Mouse (Mus musculus): ENCODE data around the gene L3mbtl4.
A peak's percentile ranks its signal among the peaks of the same experiment; 100 is the strongest.
"Not testable (repeated sequence)": the region's sequence is repeated elsewhere in the genome, so short reads cannot be mapped to it uniquely, and the experiment has no call there.

The L3mbtl4 gene

DNA sequence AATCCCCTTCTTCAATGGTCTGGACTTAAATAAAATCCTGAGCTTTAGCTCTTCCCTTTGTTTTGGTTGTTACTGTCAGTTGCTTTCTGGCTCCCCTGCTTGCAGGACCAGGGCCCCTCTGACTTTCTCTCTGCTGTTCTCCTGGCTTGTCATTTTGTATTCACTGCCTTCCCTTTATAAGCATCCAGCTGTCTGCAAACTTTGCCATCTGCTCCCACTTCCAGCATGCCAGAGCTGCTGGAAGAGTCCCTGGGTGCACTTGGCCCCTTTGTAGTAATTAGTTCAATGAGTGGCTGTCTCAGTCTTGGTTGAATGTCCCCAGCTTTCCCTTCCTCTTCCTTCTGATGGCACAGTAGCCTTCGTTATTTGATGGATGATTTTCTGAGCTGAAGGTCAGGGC, 132.4 kb downstream of the L3mbtl4 start:
- DNase-seq = no peak

DNA sequence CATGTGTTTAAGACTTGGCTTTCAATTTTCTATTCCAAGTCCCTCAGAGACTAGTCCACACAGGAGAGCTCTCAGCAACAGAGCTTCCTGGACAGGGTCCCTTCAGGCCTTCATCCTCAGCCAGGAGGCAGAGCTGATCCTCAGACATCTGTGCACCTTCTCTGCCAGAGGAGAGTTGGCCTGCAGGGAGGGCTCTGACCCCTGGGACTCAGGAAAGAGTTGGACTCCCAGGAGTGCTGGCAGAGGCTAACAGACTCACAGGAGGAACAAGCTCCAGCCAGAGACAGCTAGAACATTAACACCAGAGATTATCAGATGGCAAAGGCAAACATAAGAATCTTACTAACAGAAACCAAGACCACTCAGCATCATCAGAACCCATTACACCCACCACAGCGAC, 133.5 kb downstream of the L3mbtl4 start:
- DNase-seq = not testable (repeated sequence)

- no peak for DNase-seq
Observed at GRCm38 (mm10) chr17:68422663-68423498, 149.3 kb downstream of the L3mbtl4 start.

GRCm38 (mm10) chr17:68433576-68433975, 160.0 kb downstream of the L3mbtl4 start:
- DNase-seq = no peak

- no peak for DNase-seq
Observed at GRCm38 (mm10) chr17:68450921-68451320, 177.3 kb downstream of the L3mbtl4 start.

- DNase-seq = no peak
Observed at GRCm38 (mm10) chr17:68461471-68461870, 187.9 kb downstream of the L3mbtl4 start.

- DNase-seq = no peak
Observed at GRCm38 (mm10) chr17:68467311-68467710, 193.7 kb downstream of the L3mbtl4 start.

GRCm38 (mm10) chr17:68490065-68490691, 216.6 kb downstream of the L3mbtl4 start:
- DNase-seq = no peak

DNA sequence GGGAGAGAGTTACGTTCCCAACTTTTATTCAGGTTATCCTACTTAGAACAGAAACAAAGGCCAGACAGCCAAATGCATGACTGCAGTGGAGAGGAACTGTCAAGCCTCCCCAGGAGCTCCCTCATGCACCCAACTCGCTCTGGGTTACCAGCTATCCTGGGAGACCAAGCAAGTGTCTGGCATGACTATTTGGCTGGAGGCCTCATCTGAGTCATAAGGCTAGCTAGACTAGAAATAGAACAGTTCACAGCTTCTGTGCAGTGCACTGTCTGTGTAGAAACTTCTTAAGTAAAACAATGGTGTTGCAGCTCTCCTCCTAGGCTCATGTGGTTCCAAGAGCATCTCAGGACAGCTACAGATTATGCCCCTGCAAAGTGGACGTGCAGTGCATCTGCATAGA, 218.6 kb downstream of the L3mbtl4 start:
- no peak for DNase-seq

DNA sequence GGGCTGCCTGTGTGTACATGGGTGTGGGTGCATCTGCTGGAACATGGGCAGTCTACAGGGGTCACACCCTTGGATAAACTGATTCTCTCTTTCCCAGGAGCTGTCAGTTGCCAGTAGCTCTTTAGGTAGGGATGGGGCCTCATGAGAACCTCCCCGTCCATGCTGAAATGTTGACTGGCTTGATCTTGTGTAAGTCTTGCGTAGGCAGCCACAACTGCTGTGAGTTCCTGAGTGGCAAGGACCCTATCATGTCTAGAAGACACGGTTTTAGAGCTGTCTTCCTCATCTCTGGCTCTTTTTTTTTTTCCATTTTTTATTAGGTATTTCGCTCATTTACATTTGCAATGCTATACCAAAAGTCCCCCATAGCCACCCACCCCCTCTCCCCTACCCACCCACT, 229.4 kb downstream of the L3mbtl4 start:
- DNase-seq = not testable (repeated sequence)

DNA sequence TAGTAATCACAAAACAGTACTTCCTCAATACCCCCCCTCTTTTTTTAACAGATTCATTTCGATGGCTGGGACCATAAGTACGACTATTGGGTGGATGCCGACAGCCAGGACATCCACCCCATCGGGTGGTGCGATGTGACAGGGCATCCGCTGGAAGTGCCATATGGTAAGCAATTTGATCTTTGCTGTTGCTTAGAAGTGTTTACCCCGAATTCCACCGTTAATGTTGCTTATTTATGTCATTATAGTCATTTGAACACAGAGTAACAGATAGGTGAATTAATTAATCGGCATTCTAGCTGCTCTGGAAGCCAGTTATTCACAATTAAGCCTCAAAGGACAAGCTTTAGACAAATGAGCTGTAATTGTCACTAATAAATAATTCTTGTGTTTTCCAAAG, 286.1 kb downstream of the L3mbtl4 start:
- DNase-seq = peak; percentile 2

DNA sequence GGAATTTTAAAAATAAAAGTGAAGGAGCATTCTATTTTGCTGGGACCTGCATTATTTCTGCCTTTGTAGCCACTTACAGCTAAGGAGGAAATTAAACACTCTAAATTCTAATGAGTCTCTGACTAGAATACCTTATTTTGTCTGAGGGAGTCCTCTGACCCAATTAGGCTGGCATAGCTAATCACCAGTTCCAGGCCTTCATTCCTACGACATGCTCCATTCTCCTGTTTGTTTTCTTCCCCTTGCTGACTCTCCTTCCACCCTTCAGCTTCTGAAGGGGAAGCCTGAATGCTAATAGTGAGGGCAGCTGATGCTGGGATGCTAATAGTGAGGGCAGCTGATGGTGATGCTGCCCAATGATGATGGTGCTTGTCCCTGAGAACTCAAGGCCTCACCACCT, 286.7 kb downstream of the L3mbtl4 start:
- no peak for DNase-seq

- no peak for DNase-seq
Observed at GRCm38 (mm10) chr17:68571806-68572205, 298.2 kb downstream of the L3mbtl4 start.

DNA sequence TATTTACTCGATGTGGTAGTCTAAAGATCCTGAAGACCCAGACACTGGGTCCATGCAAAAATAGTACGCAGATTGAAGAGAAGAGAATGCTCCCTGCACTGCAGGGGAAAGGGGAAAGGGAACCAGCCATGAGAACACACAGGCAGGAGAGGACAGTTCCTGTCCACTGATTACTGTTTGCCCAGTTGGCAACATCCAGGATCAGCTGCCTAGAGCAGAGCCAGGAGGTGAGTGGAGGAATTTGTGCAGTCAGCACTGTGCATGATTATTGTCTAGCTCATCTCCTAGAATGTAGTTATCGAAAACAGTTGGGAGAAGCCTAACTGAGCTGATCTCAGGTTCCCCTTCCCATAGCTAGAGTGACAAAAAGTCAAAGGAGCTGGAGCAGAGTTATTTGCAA, 311.6 kb downstream of the L3mbtl4 start:
- no peak for DNase-seq

DNA sequence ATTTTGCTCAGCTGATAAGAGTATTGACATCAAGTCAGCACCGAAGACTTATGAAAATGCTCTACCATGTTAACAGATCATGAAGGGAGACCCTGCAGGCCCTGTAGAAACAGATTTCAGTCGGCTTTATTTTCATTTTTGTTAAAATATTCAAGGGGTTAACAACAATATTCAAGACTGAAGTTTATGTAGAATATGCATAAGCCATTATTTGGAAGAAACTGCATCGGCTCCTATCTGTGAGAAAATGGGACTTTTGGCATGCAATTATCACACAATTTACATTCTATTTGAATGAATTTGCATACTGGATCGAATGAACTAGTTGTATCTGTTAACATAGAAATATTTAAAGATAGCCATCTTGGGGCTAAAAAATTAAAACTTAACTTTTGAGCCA, 318.0 kb downstream of the L3mbtl4 start:
- no peak for DNase-seq

DNA sequence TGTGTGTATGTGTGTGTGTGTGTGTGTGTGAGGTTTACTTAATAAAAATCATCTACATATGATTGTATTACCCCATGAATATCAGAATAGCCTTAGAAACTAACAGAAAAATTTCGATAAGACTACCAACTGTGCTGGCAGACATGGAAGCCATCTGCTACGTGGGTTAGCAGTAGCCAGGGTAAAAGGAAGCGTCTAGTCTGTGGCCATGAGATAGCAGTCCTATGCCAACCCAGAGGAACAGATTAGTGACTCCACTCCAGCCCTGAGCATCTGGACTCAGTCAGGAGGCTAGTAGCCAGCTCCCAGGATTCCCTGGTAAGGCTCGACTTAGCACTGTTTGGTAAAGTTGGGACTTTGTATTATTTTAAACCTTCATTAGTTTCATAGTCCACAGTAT, 329.1 kb downstream of the L3mbtl4 start:
- DNase-seq = no peak

DNA sequence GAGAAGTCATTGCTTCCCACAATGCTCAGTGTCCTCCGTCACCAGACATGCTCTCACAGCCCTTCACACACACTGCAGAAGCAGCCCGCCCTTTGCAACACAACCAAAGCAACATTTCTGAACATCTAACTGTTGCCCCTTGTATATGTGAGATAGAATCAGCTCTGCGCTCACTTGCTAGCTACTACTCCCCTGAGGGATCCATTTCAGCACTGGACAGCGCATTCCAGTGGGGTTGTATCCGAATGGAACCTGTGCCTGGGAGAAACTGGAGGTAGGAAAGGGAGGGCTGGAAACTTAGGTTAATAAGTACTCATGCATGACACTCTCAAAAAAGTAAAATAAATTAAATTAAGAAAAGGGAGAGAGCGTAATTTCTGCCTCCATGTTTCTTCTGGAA, 334.1 kb downstream of the L3mbtl4 start:
- no peak for DNase-seq

- no peak for DNase-seq
Observed at GRCm38 (mm10) chr17:68611247-68611646, 337.6 kb downstream of the L3mbtl4 start.

DNA sequence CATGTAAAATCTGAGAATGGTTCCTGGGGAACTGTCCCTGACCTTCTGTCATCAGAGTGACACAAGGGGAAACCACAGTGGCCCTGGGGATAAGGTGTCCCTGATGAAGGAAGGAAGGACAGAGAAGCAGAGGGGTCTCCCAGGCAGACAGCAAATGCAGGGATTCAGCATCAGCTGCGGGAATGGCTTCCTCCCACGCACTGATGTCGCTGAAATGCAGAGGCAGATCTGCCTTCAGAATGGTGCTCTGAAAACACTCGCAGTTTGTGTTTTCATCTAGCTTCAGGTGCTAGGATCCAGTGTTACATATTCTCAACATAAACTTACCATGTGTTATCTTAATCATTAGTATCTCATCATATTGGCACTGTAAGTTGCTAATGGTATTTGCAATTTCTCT, 351.7 kb downstream of the L3mbtl4 start:
- DNase-seq = no peak

- no peak for DNase-seq
Observed at GRCm38 (mm10) chr17:68629631-68630426, 356.2 kb downstream of the L3mbtl4 start.

DNA sequence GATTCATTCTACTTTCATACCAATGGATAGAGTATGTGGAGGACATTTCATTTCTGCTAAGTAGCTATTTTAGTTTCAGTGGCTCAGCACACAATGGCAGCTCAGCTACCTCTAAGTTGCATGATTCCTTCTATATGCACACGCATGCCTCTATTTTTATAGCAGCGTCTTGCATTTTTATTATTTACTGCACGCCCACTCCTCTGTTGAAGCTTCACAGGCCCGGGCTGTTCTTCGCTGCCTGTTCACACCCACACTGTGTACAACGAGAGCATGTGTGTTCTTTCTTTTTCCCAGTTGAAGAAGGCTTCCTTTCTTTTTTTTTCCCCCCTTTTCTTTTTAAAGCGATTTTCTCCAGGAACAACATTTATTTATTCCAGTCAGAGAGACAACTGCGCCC, 357.8 kb downstream of the L3mbtl4 start:
- no peak for DNase-seq

DNA sequence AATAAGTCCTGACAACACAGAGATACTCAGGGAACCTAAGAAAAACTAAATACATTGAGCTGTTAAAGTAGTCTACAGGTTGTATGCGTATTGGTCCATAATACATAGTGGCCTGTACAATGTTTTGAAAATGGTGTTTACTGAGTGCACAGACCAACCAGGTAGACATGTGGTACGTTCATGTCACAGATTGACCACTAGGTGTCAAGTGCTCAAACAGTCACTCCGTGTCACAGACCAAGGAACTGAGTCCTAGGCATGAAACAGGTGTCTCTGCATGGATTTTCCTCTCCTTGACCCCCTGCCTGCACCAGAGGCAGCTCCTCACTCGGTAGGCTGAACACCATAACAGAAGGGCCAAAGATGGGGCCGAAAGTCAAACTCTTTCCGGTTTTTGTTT, 366.6 kb downstream of the L3mbtl4 start:
- DNase-seq = no peak

- no peak for DNase-seq
Observed at GRCm38 (mm10) chr17:68642521-68643088, 369.0 kb downstream of the L3mbtl4 start.

Measured in cerebellum, adult 11 months (tissue).